Mouse (Mus musculus): ENCODE measurements around the gene Pla2g15. TPM values are rescaled to one million over a fixed set of nuclear protein-coding genes. Genes with fewer than 3 reads are reported as not detected.

Pla2g15 gene
- polyA plus RNA-seq, 2 experiments, result 2.5 to 2.8 TPM

DNA sequence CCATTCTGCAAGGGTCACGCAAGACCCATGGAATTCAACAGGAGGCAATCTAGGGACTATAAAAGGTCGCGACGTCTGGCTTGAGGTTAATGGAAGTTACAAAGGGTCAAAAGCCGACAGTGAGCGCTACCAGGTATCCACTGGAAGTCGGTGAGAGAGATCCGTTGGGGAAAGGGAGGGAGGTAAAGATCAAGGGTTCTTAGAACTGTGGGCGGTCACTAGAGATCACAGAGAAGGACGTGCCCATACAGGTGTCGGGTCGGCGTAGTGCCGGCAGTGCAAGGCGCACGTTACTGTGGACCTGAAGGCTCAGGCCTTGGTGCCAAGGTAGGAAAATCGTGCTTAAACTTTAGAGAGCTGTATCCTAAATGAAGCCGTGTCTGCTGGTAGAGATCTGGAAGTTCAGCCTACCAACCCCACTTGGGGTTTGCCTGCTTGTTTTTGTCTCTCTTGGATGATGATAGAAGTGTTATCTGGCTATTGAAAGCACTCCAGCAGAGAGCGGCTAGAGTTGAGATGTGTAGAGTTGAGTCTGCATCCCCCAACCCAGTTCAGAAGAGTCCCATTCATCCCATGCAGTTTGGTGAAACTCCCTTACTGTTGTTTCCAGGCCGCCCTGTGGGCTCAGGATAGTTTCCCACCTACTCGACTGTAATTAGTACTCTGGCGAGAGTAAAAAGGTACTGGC lies 12.8 kb upstream of the Pla2g15 start:
- no peak for DNase-seq (ENCODE audit: low read depth in 3 of 3, low spot score in 3 of 3)
- no peak for ATAC-seq (ENCODE audit: insufficient read depth)
- no peak overlapping the region for H3K27ac ChIP-seq

GRCm38 (mm10) chr8:106137906-106138477 lies 12.2 kb upstream of the Pla2g15 start:
- H3K27ac ChIP-seq, result no peak overlapping the region
- no peaks in the 10 kb centered on the region for H3K36me3 ChIP-seq (replicated peaks; ENCODE audit: control insufficient read depth, insufficient read depth, low read depth)
- ATAC-seq (ENCODE audit: insufficient read depth) (peak; percentile 7; the same call in 1 of the 2 replicates), DNase-seq (ENCODE audit: low read depth in 3 of 3, low spot score in 3 of 3) (peak in 1 of 3 experiments; percentile 39)
- peaks cover 55% of the 10 kb centered on the region for H3K27me3 ChIP-seq (ENCODE audit: control insufficient read depth, insufficient read depth, low read length)
- peak overlapping the region; percentile 46 to 62 for H3K4me3 ChIP-seq (ENCODE audit: insufficient read depth in 1 of 2, low read depth in 2 of 2, low read length in 2 of 2)
- H3K4me1 ChIP-seq (replicated peaks; ENCODE audit: control insufficient read depth in 2 of 2, insufficient read depth in 2 of 2, low read length in 1 of 2), result peaks cover 0 to 2% of the 10 kb centered on the region in 2 experiments; a peak in 1 of 4 replicates
- peak overlapping the region; percentile 57 for H3K4me2 ChIP-seq (ENCODE audit: low read depth)
- H3K9me3 ChIP-seq (ENCODE audit: control insufficient read depth, low read length), result no peaks in the 10 kb centered on the region
- no peak overlapping the region for H3K9ac ChIP-seq (replicated peaks)
- 2% methylated on average over 24 of the region's 24 CpGs for WGBS (ENCODE audit: insufficient replicate concordance)
- TF ChIP-seq CTCF (IDR thresholded peaks at IDR 0.05; ENCODE audit: low read depth) (no peak), EP300 (IDR thresholded peaks at IDR 0.05; ENCODE audit: low read depth) (no peak)

More for the DNA sequence above, 12.8 kb upstream of the Pla2g15 start:
- WGBS (ENCODE audit: insufficient replicate concordance), result 6% methylated on average over 22 of the region's 22 CpGs
- Histone ChIP-seq H3K9ac (replicated peaks) (no peak overlapping the region), H3K4me3 (ENCODE audit: insufficient read depth in 1 of 2, low read depth in 2 of 2, low read length in 2 of 2) (peak overlapping the region; percentile 46 to 62), H3K36me3 (replicated peaks; ENCODE audit: control insufficient read depth, insufficient read depth, low read depth) (no peaks in the 10 kb centered on the region), H3K4me2 (ENCODE audit: low read depth) (peak overlapping the region; percentile 57), H3K9me3 (ENCODE audit: control insufficient read depth, low read length) (no peaks in the 10 kb centered on the region), H3K4me1 (replicated peaks; ENCODE audit: control insufficient read depth in 2 of 2, insufficient read depth in 2 of 2, low read length in 1 of 2) (peaks cover 0 to 2% of the 10 kb centered on the region in 2 experiments; a peak in 1 of 4 replicates), H3K27me3 (ENCODE audit: control insufficient read depth, insufficient read depth, low read length) (peaks cover 55% of the 10 kb centered on the region)
- no peak for TF ChIP-seq EP300 (IDR thresholded peaks at IDR 0.05; ENCODE audit: low read depth)
- no peak for TF ChIP-seq CTCF (IDR thresholded peaks at IDR 0.05; ENCODE audit: low read depth)

DNA sequence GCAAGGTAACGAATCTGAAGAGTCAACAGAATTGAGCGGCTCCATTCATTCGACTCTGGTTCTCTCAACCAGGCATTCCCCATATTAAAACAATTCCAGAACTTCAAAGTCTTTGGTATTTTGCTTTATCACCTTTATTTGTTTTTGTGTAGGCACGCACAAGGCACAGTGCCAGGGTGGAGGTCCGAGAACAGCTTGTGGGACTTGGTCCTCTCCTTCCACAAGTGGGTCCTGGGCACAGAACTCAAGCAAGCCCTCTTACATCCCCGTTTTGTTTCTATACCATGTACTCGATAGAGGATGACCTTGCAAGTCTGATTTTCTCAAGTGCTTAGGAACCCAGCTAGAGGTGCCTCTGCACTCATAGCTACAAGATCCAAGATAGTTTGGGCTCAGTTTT lies 11.6 kb upstream of the Pla2g15 start:
- TF ChIP-seq EP300 (IDR thresholded peaks at IDR 0.05; ENCODE audit: low read depth) (no peak), CTCF (IDR thresholded peaks at IDR 0.05; ENCODE audit: low read depth) (no peak)
- Histone ChIP-seq H3K9me3 (ENCODE audit: control insufficient read depth, low read length) (no peaks in the 10 kb centered on the region), H3K9ac (replicated peaks) (no peak overlapping the region), H3K36me3 (replicated peaks; ENCODE audit: control insufficient read depth, insufficient read depth, low read depth) (no peaks in the 10 kb centered on the region), H3K4me3 (ENCODE audit: insufficient read depth in 1 of 2, low read depth in 2 of 2, low read length in 2 of 2) (peak overlapping the region; percentile 46 to 62), H3K27ac (no peak overlapping the region), H3K4me2 (ENCODE audit: low read depth) (peak overlapping the region; percentile 57), H3K27me3 (ENCODE audit: control insufficient read depth, insufficient read depth, low read length) (peaks cover 55% of the 10 kb centered on the region), H3K4me1 (replicated peaks; ENCODE audit: control insufficient read depth in 2 of 2, insufficient read depth in 2 of 2, low read length in 1 of 2) (peaks cover 0 to 2% of the 10 kb centered on the region in 2 experiments; a peak in 1 of 4 replicates)
- ATAC-seq (ENCODE audit: insufficient read depth) (no peak), DNase-seq (ENCODE audit: low read depth in 3 of 3, low spot score in 3 of 3) (no peak)
- WGBS (ENCODE audit: insufficient replicate concordance), result 18% methylated on average over 7 of the region's 7 CpGs

DNA sequence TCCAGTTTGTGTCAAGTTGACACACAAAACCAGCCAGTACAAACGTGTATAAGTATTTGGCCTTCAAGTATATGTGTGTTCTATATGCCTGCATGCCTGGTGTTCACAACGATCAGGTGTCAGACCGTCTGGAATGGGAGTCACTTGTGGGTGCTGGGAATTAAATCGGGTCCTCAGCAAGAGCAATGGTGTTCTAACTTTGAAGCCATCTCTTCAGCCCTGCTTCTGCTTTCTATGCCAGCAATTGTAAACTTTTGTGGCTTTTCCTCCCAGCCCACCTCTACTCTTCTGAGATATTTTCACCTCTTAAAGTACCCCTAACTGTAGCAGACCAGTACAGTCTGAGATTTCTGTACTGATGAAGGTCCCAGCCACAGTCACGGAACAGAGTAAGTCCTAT lies 10.0 kb upstream of the Pla2g15 start:
- 50% methylated on average over 5 of the region's 5 CpGs for WGBS (ENCODE audit: insufficient replicate concordance)
- Histone ChIP-seq H3K9me3 (ENCODE audit: control insufficient read depth, low read length) (no peaks in the 10 kb centered on the region), H3K4me3 (ENCODE audit: insufficient read depth in 1 of 2, low read depth in 2 of 2, low read length in 2 of 2) (no peak overlapping the region), H3K4me1 (replicated peaks; ENCODE audit: control insufficient read depth in 2 of 2, insufficient read depth in 2 of 2, low read length in 1 of 2) (peaks cover 0 to 2% of the 10 kb centered on the region in 2 experiments; a peak in 1 of 4 replicates), H3K36me3 (replicated peaks; ENCODE audit: control insufficient read depth, insufficient read depth, low read depth) (no peaks in the 10 kb centered on the region), H3K27me3 (ENCODE audit: control insufficient read depth, insufficient read depth, low read length) (peaks cover 44% of the 10 kb centered on the region), H3K4me2 (ENCODE audit: low read depth) (no peak overlapping the region), H3K9ac (replicated peaks) (no peak overlapping the region), H3K27ac (no peak overlapping the region)
- TF ChIP-seq CTCF (IDR thresholded peaks at IDR 0.05; ENCODE audit: low read depth) (no peak), EP300 (IDR thresholded peaks at IDR 0.05; ENCODE audit: low read depth) (no peak)
- no peak for ATAC-seq (ENCODE audit: insufficient read depth)
- no peak for DNase-seq (ENCODE audit: low read depth in 3 of 3, low spot score in 3 of 3)

DNA sequence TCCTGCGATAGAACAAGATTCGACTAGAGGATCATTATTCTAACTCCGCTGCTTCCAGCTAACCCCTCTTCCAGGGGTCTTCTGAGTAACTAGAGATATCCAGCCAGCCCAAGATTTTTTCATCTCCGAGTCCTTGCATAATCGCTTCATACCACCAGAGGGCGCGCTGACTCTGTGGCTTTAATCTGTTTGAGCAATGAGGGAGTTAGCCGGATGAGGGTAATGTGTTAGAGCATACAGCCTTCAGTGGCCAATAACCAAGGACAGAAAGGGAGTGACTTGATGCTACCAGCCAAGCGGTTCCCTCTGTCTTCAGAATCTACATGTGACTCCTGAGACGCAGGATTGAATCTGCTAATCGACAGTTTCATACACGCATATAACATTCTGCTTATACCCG lies 9.4 kb upstream of the Pla2g15 start:
- Histone ChIP-seq H3K4me1 (replicated peaks; ENCODE audit: control insufficient read depth in 2 of 2, insufficient read depth in 2 of 2, low read length in 1 of 2) (peaks cover 0 to 5% of the 10 kb centered on the region in 2 experiments; a peak in 1 of 4 replicates), H3K27ac (no peak overlapping the region), H3K4me2 (ENCODE audit: low read depth) (no peak overlapping the region), H3K9ac (replicated peaks) (no peak overlapping the region), H3K4me3 (ENCODE audit: insufficient read depth in 1 of 2, low read depth in 2 of 2, low read length in 2 of 2) (no peak overlapping the region), H3K36me3 (replicated peaks; ENCODE audit: control insufficient read depth, insufficient read depth, low read depth) (no peaks in the 10 kb centered on the region), H3K27me3 (ENCODE audit: control insufficient read depth, insufficient read depth, low read length) (peaks cover 38% of the 10 kb centered on the region), H3K9me3 (ENCODE audit: control insufficient read depth, low read length) (no peaks in the 10 kb centered on the region)
- WGBS (ENCODE audit: insufficient replicate concordance), result 14% methylated on average over 13 of the region's 13 CpGs
- TF ChIP-seq CTCF (IDR thresholded peaks at IDR 0.05; ENCODE audit: low read depth) (peak; percentile 97), EP300 (IDR thresholded peaks at IDR 0.05; ENCODE audit: low read depth) (no peak)
- peak; percentile 60 to 66 (median 60) for DNase-seq (ENCODE audit: low read depth in 3 of 3, low spot score in 3 of 3)
- no peak for ATAC-seq (ENCODE audit: insufficient read depth)
